Mouse (Mus musculus) layer of hippocampus, postnatal 10 days (tissue): Measurements from ENCODE around the gene 1110008P14Rik. TPM values are rescaled to one million over a fixed set of nuclear protein-coding genes. Genes with fewer than 3 reads are reported as not detected.
A peak's percentile ranks its signal among the peaks of the same experiment; 100 is the strongest.
"Not testable (repeated sequence)": the region's sequence is repeated elsewhere in the genome, so short reads cannot be mapped to it uniquely, and the experiment has no call there.

ENCODE experiments used
- DNase-seq, 2 experiments: peaks; one replicate each; pipeline ENCODE4 v3.0.0; 2021; ENCODE audit warnings: low spot score in 2 of 2
- total RNA-seq, 2 experiments: library from RNA; stranded (reverse); gene quantifications; 2 replicates each; pipeline ENCODE4 v1.2.3; 2021

The 1110008P14Rik gene
- total RNA-seq, 2 experiments from 2014 or later, result 163 to 168 TPM

GRCm38 (mm10) chr2:32364121-32364520 lies 17.6 kb downstream of the 1110008P14Rik start:
- DNase-seq, result no peak

- no peak for DNase-seq
Observed at GRCm38 (mm10) chr2:32363376-32364106, 18.2 kb downstream of the 1110008P14Rik start.

GRCm38 (mm10) chr2:32362817-32363340 lies 18.9 kb downstream of the 1110008P14Rik start:
- DNase-seq, result peak; percentile 94 to 95

- not testable (repeated sequence) for DNase-seq
Observed at GRCm38 (mm10) chr2:32362274-32362673, 19.5 kb downstream of the 1110008P14Rik start.

GRCm38 (mm10) chr2:32361437-32361836 lies 20.3 kb downstream of the 1110008P14Rik start:
- peak; percentile 59 to 66 for DNase-seq

- peak in 1 of 2 experiments; percentile 68 for DNase-seq
Observed at GRCm38 (mm10) chr2:32360741-32361140, 21.0 kb downstream of the 1110008P14Rik start.

- DNase-seq, result no peak
Observed at GRCm38 (mm10) chr2:32358381-32358780, 23.4 kb downstream of the 1110008P14Rik start.

- no peak for DNase-seq
Observed at GRCm38 (mm10) chr2:32357710-32358109, 24.0 kb downstream of the 1110008P14Rik start.

- DNase-seq, result no peak
Observed at GRCm38 (mm10) chr2:32356216-32356615, 25.5 kb downstream of the 1110008P14Rik start.

GRCm38 (mm10) chr2:32354336-32354895 lies 27.3 kb downstream of the 1110008P14Rik start:
- no peak for DNase-seq

GRCm38 (mm10) chr2:32353836-32354235 lies 27.9 kb downstream of the 1110008P14Rik start:
- DNase-seq, result no peak

- peak; percentile 98 to 99 for DNase-seq
Observed at GRCm38 (mm10) chr2:32353007-32353542, 28.7 kb downstream of the 1110008P14Rik start, which contains the start of gene Dnm1. Gene Dnm1 (minus strand): TSS chr2:32353338.

- DNase-seq, result peak; percentile 53 to 65
Observed at GRCm38 (mm10) chr2:32352151-32353006, 29.4 kb downstream of the 1110008P14Rik start, which contains the start of gene Ciz1. Gene Ciz1 (plus strand): TSS chr2:32352327.

GRCm38 (mm10) chr2:32351471-32351961 lies 30.2 kb downstream of the 1110008P14Rik start:
- DNase-seq, result peak in 1 of 2 experiments; percentile 48

GRCm38 (mm10) chr2:32350471-32351051 lies 31.2 kb downstream of the 1110008P14Rik start:
- no peak for DNase-seq

- no peak for DNase-seq
Observed at GRCm38 (mm10) chr2:32349625-32350255, 32.0 kb downstream of the 1110008P14Rik start.

GRCm38 (mm10) chr2:32348311-32348710 lies 33.4 kb downstream of the 1110008P14Rik start:
- no peak for DNase-seq

GRCm38 (mm10) chr2:32347019-32347418 lies 34.7 kb downstream of the 1110008P14Rik start:
- no peak for DNase-seq

- no peak for DNase-seq
Observed at GRCm38 (mm10) chr2:32344598-32345321, 37.0 kb downstream of the 1110008P14Rik start.
